Mouse (Mus musculus) spleen, adult 12 weeks (tissue): ENCODE data around the gene Slc25a34.

Source experiments
- DNase-seq: peaks from one replicate; pipeline ENCODE4 v3.0.0; 2022; ENCODE audit warnings: low spot score

Gene Slc25a34

GRCm38 (mm10) chr4:141617863-141618564, 5.6 kb downstream of the Slc25a34 start:
- DNase-seq, result no peak

GRCm38 (mm10) chr4:141617299-141617698, 6.3 kb downstream of the Slc25a34 start:
- DNase-seq, result no peak

GRCm38 (mm10) chr4:141616811-141617210, 6.8 kb downstream of the Slc25a34 start:
- no peak for DNase-seq

GRCm38 (mm10) chr4:141614946-141615345, 8.7 kb downstream of the Slc25a34 start:
- no peak for DNase-seq

GRCm38 (mm10) chr4:141609538-141609937, 14.1 kb downstream of the Slc25a34 start:
- DNase-seq, result no peak

GRCm38 (mm10) chr4:141605861-141606260, 17.8 kb downstream of the Slc25a34 start, which contains the start of gene Fblim1:
Gene Fblim1, minus strand, starts transcription at chr4:141606096.
- no peak for DNase-seq

- DNase-seq, result no peak
Observed at GRCm38 (mm10) chr4:141605421-141605820, 18.2 kb downstream of the Slc25a34 start.

- DNase-seq, result no peak
Observed at GRCm38 (mm10) chr4:141604493-141604892, 19.1 kb downstream of the Slc25a34 start.

GRCm38 (mm10) chr4:141603921-141604320, 19.7 kb downstream of the Slc25a34 start:
- no peak for DNase-seq

GRCm38 (mm10) chr4:141602523-141603223, 20.9 kb downstream of the Slc25a34 start:
- DNase-seq, result no peak

- DNase-seq, result no peak
Observed at GRCm38 (mm10) chr4:141601148-141601862, 22.3 kb downstream of the Slc25a34 start.

GRCm38 (mm10) chr4:141600364-141600763, 23.3 kb downstream of the Slc25a34 start:
- no peak for DNase-seq

- DNase-seq, result no peak
Observed at GRCm38 (mm10) chr4:141599251-141600141, 24.1 kb downstream of the Slc25a34 start.

- DNase-seq, result no peak
Observed at GRCm38 (mm10) chr4:141598894-141599250, 24.7 kb downstream of the Slc25a34 start.

GRCm38 (mm10) chr4:141598199-141598893, 25.3 kb downstream of the Slc25a34 start:
- no peak for DNase-seq

- no peak for DNase-seq
Observed at GRCm38 (mm10) chr4:141596700-141597328, 26.8 kb downstream of the Slc25a34 start.

GRCm38 (mm10) chr4:141595605-141596268, 27.9 kb downstream of the Slc25a34 start:
- no peak for DNase-seq

GRCm38 (mm10) chr4:141595138-141595537, 28.5 kb downstream of the Slc25a34 start:
- DNase-seq, result no peak

GRCm38 (mm10) chr4:141591547-141591946, 32.1 kb downstream of the Slc25a34 start:
- DNase-seq, result peak; percentile 25

GRCm38 (mm10) chr4:141583919-141584318, 39.7 kb downstream of the Slc25a34 start:
- DNase-seq, result no peak
